Mouse (Mus musculus) erythroblast, embryonic 14.5 days (primary cell): ENCODE results near the gene Cpt2.

Experiments used
- GATA1 ChIP-seq: IDR thresholded peaks from 2 replicates; pipeline ENCODE4 v1.6.1; 2012; ENCODE audit warnings: low read length, inconsistent platforms, mixed read lengths
- TAL1 ChIP-seq: IDR thresholded peaks from 3 replicates; pipeline ENCODE4 v1.6.1; 2012; ENCODE audit warnings: low read length, inconsistent platforms, mixed read lengths

DNA sequence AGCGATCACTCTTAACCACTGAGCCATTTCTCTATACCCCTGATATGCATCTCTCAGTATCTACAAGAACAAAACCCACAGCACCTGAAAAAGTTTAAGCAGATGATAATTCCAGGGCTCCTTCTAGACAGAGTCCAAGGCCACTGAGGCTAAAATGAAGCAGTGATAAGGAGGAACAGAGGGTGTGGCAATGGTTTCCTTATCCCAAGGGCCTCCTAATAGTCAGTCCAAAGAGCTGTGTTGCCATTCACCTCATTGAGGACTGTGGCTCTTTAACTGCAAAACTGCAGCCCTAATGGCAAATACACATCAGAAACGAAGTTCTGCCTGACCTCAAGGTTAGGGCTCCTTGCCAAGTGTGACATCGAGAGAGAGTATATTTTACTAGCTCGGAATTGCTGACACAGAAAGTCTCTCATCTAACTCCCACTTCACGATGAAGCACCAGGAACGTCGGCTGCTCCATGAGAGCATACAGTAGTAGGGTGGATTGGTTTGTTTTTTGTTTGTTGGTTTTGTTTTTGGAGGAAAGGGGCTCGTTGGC lies 2.2 kb downstream of the Cpt2 start:
- TF ChIP-seq TAL1, result no peak
- TF ChIP-seq GATA1, result no peak
